Mouse (Mus musculus) gonadal fat pad, adult 2 months (tissue): ENCODE results near the gene Tubb4b. TPM values are rescaled to one million over a fixed set of nuclear protein-coding genes. Genes with fewer than 3 reads are reported as not detected.

Experiments
- polyA plus RNA-seq: library from polyadenylated mRNA; depleted of rRNA; stranded (reverse); fragments of >200 nt; gene quantifications from 2 replicates; pipeline ENCODE4 v1.2.3, GENCODE M21; 2012; rRNA removed

Gene Tubb4b
- polyA plus RNA-seq, 1 experiment: 584 TPM

Other genes with a start within 250 kb of the Tubb4b start
- gene Mrpl41, start 249.6 kb downstream of the Tubb4b start, polyA plus RNA-seq: 67.2 and 81.6 TPM in 2 replicates
- gene Pnpla7, start 248.7 kb downstream of the Tubb4b start, polyA plus RNA-seq: 17.3 and 20.7 TPM in 2 replicates
- 272 and 279 TPM in 2 replicates for gene Nsmf, start 170.3 kb downstream of the Tubb4b start, polyA plus RNA-seq
- gene Entpd8, start 144.4 kb downstream of the Tubb4b start, polyA plus RNA-seq: 1.8 and 2.3 TPM in 2 replicates
- 0.30 and 0.34 TPM in 2 replicates for gene Noxa1, start 129.6 kb downstream of the Tubb4b start, polyA plus RNA-seq
- gene Nrarp, start 43.9 kb downstream of the Tubb4b start, polyA plus RNA-seq: 16.6 and 20.4 TPM in 2 replicates
- 41.2 and 42.5 TPM in 2 replicates for gene Tor4a, start 27.8 kb downstream of the Tubb4b start, polyA plus RNA-seq
- gene Nelfb, start 13.2 kb downstream of the Tubb4b start, polyA plus RNA-seq: 57.5 and 77.6 TPM in 2 replicates
- gene Stpg3, start 10.1 kb downstream of the Tubb4b start, polyA plus RNA-seq: 0.74 and 0.93 TPM in 2 replicates
- gene Fam166a, start 6.0 kb downstream of the Tubb4b start, polyA plus RNA-seq: 1.8 and 3.4 TPM in 2 replicates
- not detected in 2 replicates for gene Slc34a3, start 9.7 kb upstream of the Tubb4b start, polyA plus RNA-seq
- 0.04 and 0.09 TPM in 2 replicates for gene Rnf224, start 12.1 kb upstream of the Tubb4b start, polyA plus RNA-seq
- gene Rnf208, start 17.6 kb upstream of the Tubb4b start, polyA plus RNA-seq: 9.0 and 13.9 TPM in 2 replicates
- gene Cysrt1, start 17.8 kb upstream of the Tubb4b start, polyA plus RNA-seq: 0.19 and 0.59 TPM in 2 replicates
- 23.2 and 23.7 TPM in 2 replicates for gene AL732309.1, start 22.2 kb upstream of the Tubb4b start, polyA plus RNA-seq
- 63.3 and 66.2 TPM in 2 replicates for gene Tmem203, start 30.7 kb upstream of the Tubb4b start, polyA plus RNA-seq
- 11.4 and 20.5 TPM in 2 replicates for gene Tprn, start 37.9 kb upstream of the Tubb4b start, polyA plus RNA-seq
- 44.6 and 56.3 TPM in 2 replicates for gene Ssna1, start 47.7 kb upstream of the Tubb4b start, polyA plus RNA-seq
- gene Anapc2, start 47.8 kb upstream of the Tubb4b start, polyA plus RNA-seq: 119 and 122 TPM in 2 replicates
- gene Tmem210, start 63.4 kb upstream of the Tubb4b start, polyA plus RNA-seq: 1.4 and 2.0 TPM in 2 replicates
- 5.1 and 7.0 TPM in 2 replicates for gene Lrrc26, start 65.2 kb upstream of the Tubb4b start, polyA plus RNA-seq
- 0.12 and 0.15 TPM in 2 replicates for gene Grin1, start 94.5 kb upstream of the Tubb4b start, polyA plus RNA-seq
- gene Man1b1, start 107.6 kb upstream of the Tubb4b start, polyA plus RNA-seq: 11.2 and 25.1 TPM in 2 replicates
- 18.1 and 28.0 TPM in 2 replicates for gene Dpp7, start 131.7 kb upstream of the Tubb4b start, polyA plus RNA-seq
- gene Uap1l1, start 141.0 kb upstream of the Tubb4b start, polyA plus RNA-seq: 38.0 and 38.6 TPM in 2 replicates
- 3.0 and 4.3 TPM in 2 replicates for gene Sapcd2, start 147.6 kb upstream of the Tubb4b start, polyA plus RNA-seq
- 64.7 and 75.2 TPM in 2 replicates for gene Entpd2, start 171.2 kb upstream of the Tubb4b start, polyA plus RNA-seq
- gene Npdc1, start 174.6 kb upstream of the Tubb4b start, polyA plus RNA-seq: 140 and 154 TPM in 2 replicates
- gene Fut7, start 198.6 kb upstream of the Tubb4b start, polyA plus RNA-seq: 0.47 and 0.57 TPM in 2 replicates
- 187 and 437 TPM in 2 replicates for gene Abca2, start 204.0 kb upstream of the Tubb4b start, polyA plus RNA-seq
- 103 and 188 TPM in 2 replicates for gene Clic3, start 232.1 kb upstream of the Tubb4b start, polyA plus RNA-seq
- gene Paxx, start 236.4 kb upstream of the Tubb4b start, polyA plus RNA-seq: 124 and 139 TPM in 2 replicates
- 1,300 and 1,863 TPM in 2 replicates for gene Ptgds, start 245.3 kb upstream of the Tubb4b start, polyA plus RNA-seq